Mouse (Mus musculus) frontal cortex, adult 2 months (tissue): ENCODE results near the gene Cask. TPM values are rescaled to one million over a fixed set of nuclear protein-coding genes. Genes with fewer than 3 reads are reported as not detected.
A peak's percentile ranks its signal among the peaks of the same experiment; 100 is the strongest.

ENCODE experiments used
- DNase-seq, 2 experiments: peaks; one replicate each; pipeline ENCODE4 v3.0.0; 2022; ENCODE audit warnings: low spot score in 1 of 2; ENCODE audit errors: extremely low spot score in 1 of 2
- polyA plus RNA-seq: library from polyadenylated mRNA; depleted of rRNA; stranded (reverse); fragments of >200 nt; gene quantifications from 2 replicates; pipeline ENCODE4 v1.2.3, GENCODE M21; 2012

Gene Cask
- polyA plus RNA-seq, 1 experiment, result 37.0 TPM

DNA sequence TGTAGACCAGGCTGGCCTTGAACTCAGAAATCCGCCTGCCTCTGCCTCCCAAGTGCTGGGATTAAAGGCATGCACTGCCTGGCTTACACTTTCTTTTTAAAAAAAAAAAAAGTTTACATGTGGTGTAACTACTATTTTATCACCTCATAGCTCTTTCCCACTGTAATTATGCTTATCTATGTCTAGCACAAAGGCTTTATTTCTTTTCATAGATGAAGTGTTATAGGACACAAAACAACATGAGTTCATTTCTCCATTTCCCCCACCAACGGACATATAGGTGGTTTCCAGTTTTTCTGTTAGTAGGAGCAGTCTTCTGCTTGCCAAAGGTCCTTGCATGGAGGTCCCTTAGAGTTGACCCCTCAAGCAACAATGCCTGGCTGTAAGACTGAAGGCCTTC lies 199.3 kb downstream of the Cask start:
- DNase-seq, result no peak

- no peak for DNase-seq
Observed at GRCm38 (mm10) chrX:13638894-13639293, 212.3 kb downstream of the Cask start.

GRCm38 (mm10) chrX:13636398-13636797 lies 214.8 kb downstream of the Cask start:
- no peak for DNase-seq

DNA sequence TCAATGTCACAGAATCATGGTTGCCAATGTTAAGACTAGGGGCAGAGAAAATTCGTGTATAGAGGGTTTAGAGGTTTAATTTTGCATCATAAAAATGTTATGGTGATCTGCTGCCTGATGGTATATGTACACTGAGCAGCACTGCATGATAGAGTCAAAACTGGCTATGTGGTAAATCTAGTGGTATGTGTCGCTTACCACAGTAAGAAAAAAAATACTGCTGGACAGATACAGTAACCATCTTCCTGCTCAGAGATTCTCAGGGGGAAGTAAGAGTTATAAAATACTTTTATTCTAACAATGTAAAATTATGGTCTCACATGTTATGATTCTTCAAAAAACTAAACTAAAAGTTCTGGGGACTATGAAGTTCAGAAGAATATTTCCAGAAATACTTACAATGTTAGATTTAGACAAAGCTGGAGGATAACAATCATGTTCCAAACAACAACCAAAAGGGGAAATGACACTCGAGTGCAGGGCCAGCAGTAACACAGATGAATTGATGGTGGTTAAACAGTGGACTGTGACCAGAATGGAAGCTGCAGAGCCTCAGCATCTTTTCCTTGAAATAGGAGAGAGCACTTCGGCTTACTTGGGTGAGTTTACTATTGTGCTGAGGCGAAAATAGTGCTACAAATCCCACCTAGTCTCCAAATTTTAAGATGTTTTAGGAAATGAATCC lies 219.4 kb downstream of the Cask start, which contains the start of gene Gpr34:
Gene Gpr34, plus strand, starts transcription at position 491 of the 685 bp plus-strand sequence.
- DNase-seq, result no peak

- DNase-seq, result peak in 1 of 2 experiments; percentile 9
Observed at GRCm38 (mm10) chrX:13622654-13623053, 228.5 kb downstream of the Cask start.

GRCm38 (mm10) chrX:13621473-13621872 lies 229.7 kb downstream of the Cask start:
- DNase-seq, result no peak

- no peak for DNase-seq
Observed at GRCm38 (mm10) chrX:13618476-13618875, 232.7 kb downstream of the Cask start.

DNA sequence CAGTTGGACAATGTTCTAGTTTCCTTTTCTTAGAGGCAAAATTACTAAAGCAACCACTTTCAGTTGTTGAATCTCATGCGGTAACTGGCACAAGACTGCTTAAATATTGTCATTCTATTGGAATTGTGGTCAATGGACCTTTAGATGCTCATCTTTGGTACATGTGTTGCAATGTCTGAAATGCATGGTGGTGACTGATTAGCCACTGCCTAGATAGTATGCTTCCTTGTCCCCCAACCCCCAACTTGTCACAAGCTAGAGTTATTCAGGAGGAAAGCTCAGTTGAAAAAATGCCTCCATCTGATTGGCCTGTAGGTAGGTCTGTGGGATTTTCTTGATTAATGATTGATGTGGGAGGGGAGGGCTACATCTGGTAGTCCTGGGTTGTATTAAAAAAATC lies 233.9 kb downstream of the Cask start:
- no peak for DNase-seq

GRCm38 (mm10) chrX:13616726-13617125 lies 234.4 kb downstream of the Cask start:
- DNase-seq, result no peak

- DNase-seq, result no peak
Observed at GRCm38 (mm10) chrX:13612115-13612514, 239.1 kb downstream of the Cask start.

- no peak for DNase-seq
Observed at GRCm38 (mm10) chrX:13611114-13611513, 240.1 kb downstream of the Cask start.

- DNase-seq, result no peak
Observed at GRCm38 (mm10) chrX:13607752-13608151, 243.4 kb downstream of the Cask start.

DNA sequence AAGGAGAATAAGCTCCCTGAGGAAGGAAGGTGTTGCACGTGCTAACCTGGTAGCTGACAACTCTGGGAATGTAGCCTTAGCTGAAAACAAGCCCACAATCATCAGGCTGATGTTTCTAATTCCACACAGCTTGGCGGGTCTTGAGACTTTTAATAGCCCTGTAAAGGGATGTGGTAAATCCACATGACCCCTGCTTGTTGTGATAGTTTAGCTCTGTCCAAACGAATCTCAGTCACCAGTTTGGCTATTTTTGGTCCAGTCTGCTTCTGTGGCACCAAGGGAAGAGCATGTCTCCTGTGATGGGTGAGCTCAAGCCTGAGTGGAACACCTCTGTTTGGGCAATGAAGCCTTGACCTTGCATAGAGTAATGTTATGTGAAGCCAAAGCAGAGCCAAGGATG lies 244.4 kb downstream of the Cask start:
- DNase-seq, result no peak

DNA sequence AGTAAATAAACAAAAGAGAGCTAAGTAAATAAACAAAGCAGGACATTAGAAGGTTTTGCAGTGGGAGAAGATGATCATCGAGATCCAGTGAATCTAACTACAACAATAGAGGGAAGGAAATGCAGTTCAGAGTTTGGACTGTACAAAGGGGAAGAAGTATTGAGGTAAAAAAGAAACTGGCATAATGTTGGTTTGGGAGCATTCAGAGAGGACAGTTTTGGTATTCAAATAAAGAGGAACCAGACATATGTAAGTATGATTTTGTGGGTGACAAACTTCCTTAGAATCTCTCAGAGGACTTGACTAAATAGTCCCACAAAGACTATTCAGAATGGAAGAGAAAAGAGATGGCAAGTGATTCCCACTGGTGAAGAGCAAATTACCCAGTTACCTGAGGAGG lies 251.2 kb downstream of the Cask start:
- no peak for DNase-seq

- no peak for DNase-seq
Observed at GRCm38 (mm10) chrX:13599373-13599772, 251.8 kb downstream of the Cask start.

DNA sequence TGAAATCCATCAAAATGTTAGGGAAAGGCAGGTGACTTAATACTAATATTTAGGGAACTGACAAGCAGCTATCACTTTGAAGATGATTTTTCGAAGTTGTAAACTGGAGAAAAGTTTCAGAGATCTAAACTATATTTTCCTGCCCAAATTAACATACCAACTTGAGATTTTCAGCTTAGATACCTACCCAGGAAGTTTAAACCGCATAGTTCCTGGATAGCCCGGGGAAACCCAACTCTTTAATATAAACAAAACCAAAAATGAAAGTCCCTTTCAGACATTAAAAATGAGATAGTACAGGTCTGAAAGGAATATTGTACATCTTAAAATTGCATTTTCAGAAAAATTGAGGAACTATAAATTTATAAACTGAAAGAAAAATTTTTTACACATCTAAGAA lies 273.5 kb downstream of the Cask start:
- no peak for DNase-seq

DNA sequence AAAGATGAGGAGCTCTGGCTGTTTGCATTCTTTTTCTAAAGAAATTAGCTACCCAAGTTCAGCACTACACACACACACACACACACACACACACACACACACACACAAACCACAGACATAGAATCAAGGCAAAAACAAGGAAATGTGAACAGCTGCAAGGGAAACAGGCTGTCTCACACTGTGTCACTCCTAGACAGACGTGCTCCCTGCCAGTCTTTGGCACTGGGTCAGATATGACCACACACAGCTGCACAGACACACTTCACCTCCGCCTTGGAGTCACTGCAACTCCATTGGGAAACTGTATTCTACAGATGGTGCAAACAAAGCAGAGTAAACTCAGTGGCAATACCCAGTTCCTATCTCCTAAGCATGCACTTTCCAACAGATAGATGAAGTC lies 274.6 kb downstream of the Cask start:
- DNase-seq, result peak in 1 of 2 experiments; percentile 27

DNA sequence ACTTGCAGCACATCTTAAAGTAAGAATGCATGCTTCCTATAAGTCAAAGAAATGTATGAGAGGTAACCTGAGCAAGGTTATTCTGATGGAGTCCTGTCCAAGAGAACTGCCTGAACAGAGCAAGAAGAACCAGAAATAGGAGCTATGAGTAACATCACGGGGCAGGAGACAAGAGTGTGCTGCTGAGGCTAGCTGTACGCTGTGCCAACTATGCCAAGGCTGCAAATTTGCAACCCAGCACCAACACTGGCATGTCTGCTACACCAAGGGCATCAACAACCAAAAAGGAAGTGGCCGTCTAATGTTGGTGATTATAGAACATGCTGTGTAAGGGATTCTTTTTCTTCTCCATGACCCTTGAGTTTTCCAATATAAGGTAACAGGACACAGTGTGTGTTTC lies 276.3 kb downstream of the Cask start:
- DNase-seq, result peak in 1 of 2 experiments; percentile 12

- DNase-seq, result no peak
Observed at GRCm38 (mm10) chrX:13574298-13574697, 276.9 kb downstream of the Cask start.

DNA sequence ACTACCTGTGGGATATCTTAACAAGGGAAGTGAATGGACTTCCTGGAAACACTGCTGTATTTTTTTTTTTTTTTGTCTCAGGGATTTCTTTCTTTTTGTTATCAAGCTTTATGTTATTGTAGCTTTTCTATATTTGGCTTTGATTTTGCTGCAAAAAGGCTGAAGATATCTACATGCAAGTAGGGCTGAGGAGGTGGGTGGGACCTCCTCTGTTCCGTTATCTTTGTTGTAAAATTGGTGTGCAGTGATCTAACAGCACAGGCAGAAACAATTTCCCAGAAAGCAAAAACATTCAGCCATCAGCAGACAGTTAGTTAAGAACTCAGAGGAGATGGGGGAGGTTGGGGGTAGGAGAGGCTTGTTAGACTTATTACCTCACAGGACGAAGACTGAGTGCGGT lies 296.7 kb downstream of the Cask start:
- DNase-seq, result no peak

- DNase-seq, result no peak
Observed at GRCm38 (mm10) chrX:13552288-13552687, 298.9 kb downstream of the Cask start.

DNA sequence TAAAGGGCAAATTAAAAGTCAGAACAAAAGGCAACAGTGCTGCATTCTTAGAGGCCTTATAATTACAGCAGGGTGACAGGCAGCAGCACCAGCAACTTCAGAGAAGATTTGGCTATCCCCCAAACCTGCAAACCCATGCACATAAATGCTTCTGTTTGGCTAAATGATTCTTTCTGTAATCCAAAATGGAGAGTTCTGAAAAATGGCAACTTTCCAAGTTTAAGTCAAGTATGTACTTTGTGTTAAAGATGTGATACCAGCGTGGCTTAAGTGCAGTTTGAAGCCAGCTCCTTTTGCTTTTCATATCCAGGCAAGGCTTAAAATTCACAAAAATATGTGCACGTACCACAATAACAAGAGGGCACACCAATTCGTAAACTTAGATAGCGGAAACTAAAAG lies 299.6 kb downstream of the Cask start:
- DNase-seq, result no peak

DNA sequence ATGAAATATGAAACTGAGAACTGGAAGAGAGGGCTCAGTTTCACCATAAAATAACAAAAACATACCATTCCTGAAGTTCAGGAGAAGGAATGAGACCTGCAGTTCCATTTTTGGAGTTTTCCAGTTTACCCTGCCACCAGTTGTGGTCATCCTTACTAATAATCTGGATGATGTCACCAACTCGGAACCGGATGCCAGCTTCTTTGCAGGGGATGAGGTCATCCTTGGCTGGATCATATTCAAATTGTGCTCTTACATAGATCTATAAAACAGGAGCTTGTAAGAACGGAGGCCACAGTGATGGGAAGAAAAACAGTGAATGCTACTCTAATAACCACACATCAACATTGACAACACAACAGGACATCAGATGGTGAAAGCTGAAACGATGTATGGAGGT lies 302.1 kb downstream of the Cask start:
- no peak for DNase-seq
